Mouse (Mus musculus): ENCODE measurements around the gene Pccb. TPM values are rescaled to one million over a fixed set of nuclear protein-coding genes. Genes with fewer than 3 reads are reported as not detected.
A peak's percentile ranks its signal among the peaks of the same experiment; 100 is the strongest.

Pccb gene
- polyA plus RNA-seq, 1 experiment from 2014 or later, result 21.0 TPM

- Histone ChIP-seq H3K9ac (no peak overlapping the region), H3K36me3 (0 out of 2 replicates have a peak, but pooled peaks cover 8% of the 10 kb centered on the region), H3K4me2 (replicated peaks) (no peak overlapping the region), H3K4me3 (no peak overlapping the region), H3K4me1 (no peaks in the 10 kb centered on the region; the same call in 1 of the 2 replicates), H3K9me3 (no peaks in the 10 kb centered on the region), H3K27ac (no peak overlapping the region), H3K27me3 (no peaks in the 10 kb centered on the region)
- WGBS, result 61% methylated on average over 5 of the region's 5 CpGs
- ATAC-seq (ENCODE audit: insufficient number of reproducible peaks, insufficient read depth, low FRiP score, low TSS enrichment), result 0 out of 2 replicates have a peak, but pooled peaks have one; percentile 28
Measured at GRCm38 (mm10) chr9:100979260-100979659, 55.4 kb downstream of the Pccb start.

DNA sequence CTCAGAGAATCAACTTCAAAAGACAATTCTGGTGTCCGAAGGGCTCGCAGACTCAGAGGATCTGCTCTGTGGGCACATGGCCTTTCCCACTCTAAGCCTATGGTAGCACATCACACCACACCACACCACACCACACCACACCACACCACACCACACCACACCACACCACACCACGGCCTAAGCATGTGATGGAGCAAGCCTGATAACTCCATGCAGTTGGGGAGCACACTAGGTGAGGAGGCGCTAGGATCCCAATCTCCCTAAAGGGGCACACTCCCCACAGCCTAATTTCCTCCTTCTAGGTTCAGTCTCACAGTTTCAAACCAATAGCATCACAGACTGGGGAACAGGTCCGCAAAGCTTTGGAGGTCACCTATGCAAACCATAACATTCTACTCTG is 56.0 kb downstream of the Pccb start:
- ATAC-seq (ENCODE audit: insufficient number of reproducible peaks, insufficient read depth, low FRiP score, low TSS enrichment), result no peak
- Histone ChIP-seq H3K9me3 (no peaks in the 10 kb centered on the region), H3K36me3 (0 out of 2 replicates have a peak, but pooled peaks cover 8% of the 10 kb centered on the region), H3K9ac (no peak overlapping the region), H3K4me3 (no peak overlapping the region), H3K27ac (no peak overlapping the region), H3K4me2 (replicated peaks) (no peak overlapping the region), H3K4me1 (no peaks in the 10 kb centered on the region; the same call in 1 of the 2 replicates), H3K27me3 (no peaks in the 10 kb centered on the region)
- WGBS, result 94% methylated on average over 5 of the region's 5 CpGs

DNA sequence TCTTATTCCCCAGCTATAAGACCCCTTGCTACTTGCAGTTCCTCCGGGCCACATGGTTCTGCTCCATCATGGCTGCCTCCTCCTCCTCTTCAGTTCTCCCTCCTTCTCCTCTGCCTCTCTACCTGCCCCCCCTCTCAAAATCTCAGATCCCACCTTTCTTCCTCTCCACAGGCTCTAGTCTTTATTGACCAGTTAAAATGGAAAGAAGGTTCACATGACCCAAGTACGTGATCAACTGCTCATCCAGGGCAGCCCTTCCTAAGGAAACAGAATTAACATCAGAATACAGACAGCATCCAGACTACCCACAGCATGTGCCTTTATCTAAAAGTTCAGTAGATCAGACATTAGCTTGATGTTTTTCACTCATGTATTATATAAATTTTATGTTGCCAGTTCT is 65.2 kb downstream of the Pccb start:
- Histone ChIP-seq H3K4me3 (no peak overlapping the region), H3K9me3 (no peaks in the 10 kb centered on the region), H3K27ac (no peak overlapping the region), H3K9ac (no peak overlapping the region), H3K4me1 (no peaks in the 10 kb centered on the region), H3K27me3 (no peaks in the 10 kb centered on the region), H3K4me2 (replicated peaks) (no peak overlapping the region), H3K36me3 (no peaks in the 10 kb centered on the region)
- WGBS, result 97% methylated on average over 2 of the region's 2 CpGs
- ATAC-seq (ENCODE audit: insufficient number of reproducible peaks, insufficient read depth, low FRiP score, low TSS enrichment), result no peak

- Histone ChIP-seq H3K27ac (no peak overlapping the region), H3K27me3 (no peaks in the 10 kb centered on the region), H3K4me3 (no peak overlapping the region), H3K9ac (no peak overlapping the region), H3K4me2 (replicated peaks) (no peak overlapping the region), H3K9me3 (no peaks in the 10 kb centered on the region), H3K4me1 (no peaks in the 10 kb centered on the region; the same call in 1 of the 2 replicates), H3K36me3 (0 out of 2 replicates have a peak, but pooled peaks cover 5% of the 10 kb centered on the region)
- 82% methylated on average over 4 of the region's 4 CpGs for WGBS
- ATAC-seq (ENCODE audit: insufficient number of reproducible peaks, insufficient read depth, low FRiP score, low TSS enrichment), result no peak
Measured at GRCm38 (mm10) chr9:100964106-100964505, 70.6 kb downstream of the Pccb start.

DNA sequence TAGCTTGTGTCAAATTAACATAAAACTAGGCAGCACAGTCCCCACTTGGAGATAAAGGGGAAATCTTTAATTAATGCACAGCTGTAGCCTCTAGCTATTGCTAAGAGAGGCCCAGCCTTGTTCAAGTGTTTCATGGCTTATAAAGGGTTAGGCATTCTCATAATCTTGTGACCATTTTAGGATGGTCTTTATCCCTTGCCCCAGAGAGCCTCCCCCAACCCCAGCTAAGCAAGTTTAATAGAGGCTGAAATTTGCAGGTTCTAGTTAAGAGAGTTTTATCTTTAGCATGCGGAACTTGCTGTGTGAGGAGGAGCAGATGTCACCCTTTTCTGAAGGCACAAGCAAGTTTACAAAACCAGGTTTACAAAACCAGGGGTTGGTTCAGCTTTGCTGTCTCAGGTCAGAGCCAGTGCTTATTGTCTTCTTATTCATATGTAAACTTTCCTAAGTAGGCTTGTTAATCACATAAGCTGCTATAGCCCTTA is 71.2 kb downstream of the Pccb start:
- H3K27ac ChIP-seq, result no peak overlapping the region

DNA sequence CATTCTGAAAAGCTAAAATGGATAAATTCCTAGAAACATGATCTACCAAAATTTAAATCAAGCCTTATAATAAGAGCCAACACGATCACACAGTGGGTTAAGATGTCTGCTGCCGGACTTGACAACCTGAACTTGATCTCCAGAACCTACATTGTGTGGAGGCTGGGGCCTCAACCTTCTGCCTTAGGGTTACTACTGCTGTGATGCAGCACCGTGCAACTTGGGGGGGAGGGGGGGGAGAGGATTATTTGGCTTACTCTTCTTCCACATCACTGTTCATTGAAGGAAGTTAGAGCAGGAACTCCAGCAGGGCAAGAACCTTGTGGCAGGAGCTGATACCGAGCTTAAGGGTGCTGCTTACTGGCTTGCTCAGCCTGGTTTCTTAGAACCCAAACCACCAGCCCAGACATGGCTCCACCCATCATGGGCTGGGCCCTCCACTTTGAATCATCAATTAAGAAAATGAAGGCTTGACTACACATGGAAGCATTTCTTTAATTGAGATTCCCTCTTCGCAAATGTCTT is 71.7 kb downstream of the Pccb start:
- ATAC-seq (ENCODE audit: insufficient number of reproducible peaks, insufficient read depth, low FRiP score, low TSS enrichment), result no peak

More for the DNA sequence above, 71.2 kb downstream of the Pccb start:
- H3K9ac ChIP-seq, result no peak overlapping the region
- H3K27me3 ChIP-seq, result no peaks in the 10 kb centered on the region
- WGBS, result 70% methylated on average over 1 of the region's 1 CpGs
- no peak overlapping the region for H3K4me3 ChIP-seq
- H3K36me3 ChIP-seq, result peaks cover 8% of the 10 kb centered on the region; the same call in 1 of the 2 replicates
- H3K4me2 ChIP-seq (replicated peaks), result no peak overlapping the region
- no peak for ATAC-seq (ENCODE audit: insufficient number of reproducible peaks, insufficient read depth, low FRiP score, low TSS enrichment)
- H3K4me1 ChIP-seq, result no peaks in the 10 kb centered on the region; the same call in 1 of the 2 replicates
- no peaks in the 10 kb centered on the region for H3K9me3 ChIP-seq

DNA sequence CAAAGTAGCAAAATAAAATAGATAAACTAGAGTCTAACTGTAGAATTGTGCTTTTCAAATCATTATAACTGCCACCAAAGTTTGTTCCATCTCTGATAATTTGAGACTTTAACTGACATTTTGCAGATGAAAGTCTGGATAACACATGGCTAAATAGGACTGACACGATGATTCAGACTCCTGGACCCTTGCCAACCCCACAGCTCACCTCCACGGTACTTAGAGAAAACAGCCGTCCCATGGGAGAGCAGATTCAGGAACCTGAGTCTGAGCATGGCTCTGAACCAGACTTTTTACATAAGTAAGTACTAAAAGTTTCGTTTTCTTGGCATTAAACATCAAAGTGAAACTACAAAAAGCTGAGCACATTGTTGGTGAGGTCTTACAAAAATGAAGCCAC is 83.2 kb downstream of the Pccb start:
- Histone ChIP-seq H3K36me3 (peaks cover 29% of the 10 kb centered on the region), H3K9me3 (no peaks in the 10 kb centered on the region), H3K4me3 (no peak overlapping the region), H3K27me3 (no peaks in the 10 kb centered on the region), H3K9ac (no peak overlapping the region), H3K4me1 (no peaks in the 10 kb centered on the region), H3K4me2 (replicated peaks) (no peak overlapping the region), H3K27ac (no peak overlapping the region)
- no peak for ATAC-seq (ENCODE audit: insufficient number of reproducible peaks, insufficient read depth, low FRiP score, low TSS enrichment)
- 40% methylated on average over 4 of the region's 4 CpGs for WGBS

More for the DNA sequence above, 71.7 kb downstream of the Pccb start:
- Histone ChIP-seq H3K9me3 (no peaks in the 10 kb centered on the region), H3K9ac (no peak overlapping the region), H3K4me1 (no peaks in the 10 kb centered on the region; the same call in 1 of the 2 replicates), H3K4me3 (no peak overlapping the region), H3K27ac (no peak overlapping the region), H3K36me3 (peaks cover 13% of the 10 kb centered on the region; the same call in 1 of the 2 replicates), H3K27me3 (no peaks in the 10 kb centered on the region), H3K4me2 (replicated peaks) (no peak overlapping the region)
- 65% methylated on average over 5 of the region's 5 CpGs for WGBS

GRCm38 (mm10) chr9:100944677-100945365 is 89.9 kb downstream of the Pccb start:
- Histone ChIP-seq H3K4me3 (no peak overlapping the region), H3K27me3 (no peaks in the 10 kb centered on the region), H3K9ac (no peak overlapping the region), H3K4me2 (replicated peaks) (no peak overlapping the region), H3K27ac (no peak overlapping the region), H3K4me1 (no peaks in the 10 kb centered on the region), H3K36me3 (peaks cover 17% of the 10 kb centered on the region; the same call in 1 of the 2 replicates), H3K9me3 (no peaks in the 10 kb centered on the region)
- 95% methylated on average over 5 of the region's 5 CpGs for WGBS
- no peak for ATAC-seq (ENCODE audit: insufficient number of reproducible peaks, insufficient read depth, low FRiP score, low TSS enrichment)

DNA sequence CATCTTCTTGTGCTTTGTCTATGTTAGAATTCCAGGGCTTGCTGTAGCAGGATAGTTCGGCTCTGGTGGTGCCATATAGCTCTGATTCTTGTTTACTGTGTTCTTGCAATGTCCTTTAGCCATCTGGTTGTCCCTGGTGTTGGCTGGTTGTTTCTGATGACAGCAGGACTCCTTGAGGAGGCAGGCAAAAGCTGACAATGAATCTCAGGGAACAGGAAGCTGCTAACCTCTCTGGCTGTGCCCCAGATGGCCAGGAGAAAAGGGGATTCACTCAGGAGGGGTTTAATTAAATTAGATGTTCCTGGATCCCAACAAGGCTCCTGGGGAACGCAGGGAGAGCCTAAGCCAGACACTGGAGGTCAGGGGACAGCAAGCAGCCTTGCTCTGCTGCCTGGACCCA is 92.7 kb downstream of the Pccb start:
- Histone ChIP-seq H3K9ac (no peak overlapping the region), H3K4me2 (replicated peaks) (no peak overlapping the region), H3K4me3 (no peak overlapping the region), H3K27ac (no peak overlapping the region), H3K4me1 (no peaks in the 10 kb centered on the region), H3K27me3 (no peaks in the 10 kb centered on the region), H3K36me3 (peaks cover 8% of the 10 kb centered on the region; the same call in 1 of the 2 replicates), H3K9me3 (no peaks in the 10 kb centered on the region)
- 53% methylated on average over 2 of the region's 2 CpGs for WGBS
- no peak for ATAC-seq (ENCODE audit: insufficient number of reproducible peaks, insufficient read depth, low FRiP score, low TSS enrichment)

Other genes starting within 250 kb of the Pccb start
- 9.8 and 10.4 TPM in 2 replicates for gene Msl2, start 39.2 kb upstream of the Pccb start, polyA plus RNA-seq (2016; fragmentation: Nextera tagmentation; extraction: Ambion mirVana)
- 15.8 and 16.3 TPM in 2 replicates for gene Ppp2r3a, start 216.9 kb upstream of the Pccb start, polyA plus RNA-seq (2016; fragmentation: Nextera tagmentation; extraction: Ambion mirVana)